Mouse (Mus musculus): ENCODE results near the gene Tmem80. TPM values are rescaled to one million over a fixed set of nuclear protein-coding genes. Genes with fewer than 3 reads are reported as not detected.

The Tmem80 gene
- total and polyA plus RNA-seq, 2 experiments from 2014 or later: 23.6 to 29.8 TPM

- H3K9ac ChIP-seq (replicated peaks; ENCODE audit: low read depth, low read length): no peak overlapping the region
- H3K4me3 ChIP-seq (ENCODE audit: low read depth, low read length): no peak overlapping the region
- DNase-seq (ENCODE audit: low spot score) (no peak), ATAC-seq (ENCODE audit: insufficient read depth, low read depth) (no peak)
- H3K9me3 ChIP-seq (replicated peaks; ENCODE audit: control insufficient read depth, low read length): no peaks in the 10 kb centered on the region
- WGBS: 47% methylated on average over 5 of the region's 5 CpGs
- no peak overlapping the region for H3K27ac ChIP-seq (ENCODE audit: low read depth)
- H3K27me3 ChIP-seq (ENCODE audit: control insufficient read depth, insufficient read depth, low read length): peaks cover 11% of the 10 kb centered on the region
- H3K4me1 ChIP-seq (ENCODE audit: control insufficient read depth, insufficient read depth): no peaks in the 10 kb centered on the region
- H3K4me2 ChIP-seq (ENCODE audit: low read depth, low read length): no peak overlapping the region
- H3K36me3 ChIP-seq (replicated peaks; ENCODE audit: control insufficient read depth, insufficient read depth, low read length): no peaks in the 10 kb centered on the region
- TF ChIP-seq EP300 (IDR thresholded peaks at IDR 0.05; ENCODE audit: low read depth): no peak
Measured at GRCm38 (mm10) chr7:141364349-141365048, 37.0 kb downstream of the Tmem80 start.

GRCm38 (mm10) chr7:141365049-141365445 is 37.5 kb downstream of the Tmem80 start:
- Histone ChIP-seq H3K4me1 (ENCODE audit: control insufficient read depth, insufficient read depth) (no peaks in the 10 kb centered on the region), H3K36me3 (replicated peaks; ENCODE audit: control insufficient read depth, insufficient read depth, low read length) (no peaks in the 10 kb centered on the region), H3K9ac (replicated peaks; ENCODE audit: low read depth, low read length) (no peak overlapping the region), H3K4me3 (ENCODE audit: low read depth, low read length) (no peak overlapping the region), H3K27ac (ENCODE audit: low read depth) (no peak overlapping the region), H3K9me3 (replicated peaks; ENCODE audit: control insufficient read depth, low read length) (no peaks in the 10 kb centered on the region), H3K27me3 (ENCODE audit: control insufficient read depth, insufficient read depth, low read length) (peaks cover 11% of the 10 kb centered on the region), H3K4me2 (ENCODE audit: low read depth, low read length) (no peak overlapping the region)
- TF ChIP-seq EP300 (IDR thresholded peaks at IDR 0.05; ENCODE audit: low read depth): no peak
- TF ChIP-seq CTCF (IDR thresholded peaks at IDR 0.05; ENCODE audit: low read depth): no peak
- WGBS: 56% methylated on average over 3 of the region's 3 CpGs
- DNase-seq (ENCODE audit: low spot score) (no peak), ATAC-seq (ENCODE audit: insufficient read depth, low read depth) (no peak)

DNA sequence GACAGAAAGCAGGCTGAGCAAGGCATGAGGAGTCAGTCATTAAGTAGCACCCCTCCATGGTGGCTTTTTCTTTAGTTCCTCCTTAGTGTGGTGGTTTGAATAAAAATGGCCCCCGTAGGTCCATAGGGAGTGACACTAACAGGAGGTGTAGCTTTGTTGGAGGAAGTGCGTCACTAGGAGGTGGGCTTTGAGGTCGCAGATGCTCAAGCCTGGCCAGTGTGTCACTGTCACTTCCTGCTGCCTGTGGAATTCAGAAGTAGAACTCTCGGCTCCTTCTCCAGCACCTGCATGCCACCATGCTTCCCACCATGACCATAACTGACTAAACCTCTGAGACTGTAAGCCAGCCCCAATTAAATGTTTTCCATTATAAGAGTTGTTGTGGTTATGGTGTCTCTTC is 39.8 kb downstream of the Tmem80 start:
- Histone ChIP-seq H3K9me3 (replicated peaks; ENCODE audit: control insufficient read depth, low read length) (no peaks in the 10 kb centered on the region), H3K4me2 (ENCODE audit: low read depth, low read length) (no peak overlapping the region), H3K36me3 (replicated peaks; ENCODE audit: control insufficient read depth, insufficient read depth, low read length) (no peaks in the 10 kb centered on the region), H3K4me1 (ENCODE audit: control insufficient read depth, insufficient read depth) (no peaks in the 10 kb centered on the region), H3K27ac (ENCODE audit: low read depth) (no peak overlapping the region), H3K9ac (replicated peaks; ENCODE audit: low read depth, low read length) (no peak overlapping the region), H3K4me3 (ENCODE audit: low read depth, low read length) (no peak overlapping the region), H3K27me3 (ENCODE audit: control insufficient read depth, insufficient read depth, low read length) (no peaks in the 10 kb centered on the region)
- DNase-seq (ENCODE audit: low spot score): no peak
- WGBS: 74% methylated on average over 4 of the region's 4 CpGs
- TF ChIP-seq EP300 (IDR thresholded peaks at IDR 0.05; ENCODE audit: low read depth): no peak
- no peak for TF ChIP-seq CTCF (IDR thresholded peaks at IDR 0.05; ENCODE audit: low read depth)
- ATAC-seq (ENCODE audit: insufficient read depth, low read depth): no peak

DNA sequence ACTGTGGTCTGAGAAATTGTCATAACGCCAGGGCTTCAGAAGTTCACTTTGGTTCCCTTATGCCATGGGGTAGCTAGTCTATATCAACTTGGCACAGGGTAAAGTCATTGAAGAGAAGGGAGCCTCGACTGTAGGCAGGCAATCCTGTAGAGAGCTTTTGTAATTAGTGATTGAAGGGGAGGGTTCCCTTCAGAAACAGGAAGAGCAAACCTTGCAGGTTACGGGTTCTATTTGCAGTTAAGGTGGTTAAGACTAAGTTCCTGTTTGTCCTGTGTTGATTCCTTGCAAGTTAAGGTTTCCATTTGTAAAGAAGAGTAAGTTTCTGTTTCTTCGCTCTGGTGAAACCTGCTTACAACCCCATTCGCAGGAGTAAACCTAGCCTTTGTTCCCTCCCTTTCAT is 42.4 kb downstream of the Tmem80 start:
- Histone ChIP-seq H3K4me2 (ENCODE audit: low read depth, low read length) (no peak overlapping the region), H3K27ac (ENCODE audit: low read depth) (no peak overlapping the region), H3K4me1 (ENCODE audit: control insufficient read depth, insufficient read depth) (no peaks in the 10 kb centered on the region), H3K9me3 (replicated peaks; ENCODE audit: control insufficient read depth, low read length) (no peaks in the 10 kb centered on the region), H3K36me3 (replicated peaks; ENCODE audit: control insufficient read depth, insufficient read depth, low read length) (no peaks in the 10 kb centered on the region), H3K9ac (replicated peaks; ENCODE audit: low read depth, low read length) (no peak overlapping the region), H3K4me3 (ENCODE audit: low read depth, low read length) (no peak overlapping the region), H3K27me3 (ENCODE audit: control insufficient read depth, insufficient read depth, low read length) (no peaks in the 10 kb centered on the region)
- TF ChIP-seq EP300 (IDR thresholded peaks at IDR 0.05; ENCODE audit: low read depth) (no peak), CTCF (IDR thresholded peaks at IDR 0.05; ENCODE audit: low read depth) (no peak)
- 65% methylated on average over 5 of the region's 5 CpGs for WGBS
- ATAC-seq (ENCODE audit: insufficient read depth, low read depth) (no peak), DNase-seq (ENCODE audit: low spot score) (no peak)

DNA sequence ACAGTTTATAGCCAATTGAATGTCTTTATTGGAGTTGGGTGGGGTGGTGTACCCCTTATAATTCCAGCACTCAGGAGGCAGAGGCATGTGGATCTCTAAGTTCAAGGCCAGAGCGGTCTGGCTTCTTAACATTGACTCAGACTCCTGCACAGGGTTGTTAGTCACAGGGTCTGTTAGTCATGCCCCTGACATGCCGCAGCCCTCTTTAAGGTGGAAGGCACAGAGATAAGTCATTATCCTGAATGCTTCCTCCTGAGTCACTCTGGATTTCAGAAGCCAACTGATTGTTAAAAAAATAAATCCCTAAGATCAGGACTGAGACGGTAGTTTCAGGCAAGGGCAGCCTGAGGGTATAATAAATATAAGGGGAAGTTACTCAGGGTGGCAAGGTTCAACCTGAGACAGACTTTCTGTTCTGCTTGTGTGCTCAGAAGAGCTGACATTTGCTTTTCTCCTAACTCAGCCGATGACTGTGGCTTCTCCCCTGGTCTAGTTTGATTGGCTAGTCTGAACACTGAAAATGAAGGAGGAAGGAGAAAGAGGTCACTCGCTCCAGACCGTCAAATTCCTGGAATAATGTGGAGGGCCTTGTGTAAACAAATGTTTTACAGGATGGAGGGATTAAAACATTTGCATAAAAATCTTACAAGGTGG is 44.5 kb downstream of the Tmem80 start:
- no peak overlapping the region for H3K4me3 ChIP-seq (ENCODE audit: low read depth, low read length)
- no peaks in the 10 kb centered on the region for H3K9me3 ChIP-seq (replicated peaks; ENCODE audit: control insufficient read depth, low read length)
- ATAC-seq (ENCODE audit: insufficient read depth, low read depth) (no peak), DNase-seq (ENCODE audit: low spot score) (no peak)
- no peaks in the 10 kb centered on the region for H3K4me1 ChIP-seq (ENCODE audit: control insufficient read depth, insufficient read depth)
- H3K27ac ChIP-seq (ENCODE audit: low read depth): no peak overlapping the region
- no peak overlapping the region for H3K9ac ChIP-seq (replicated peaks; ENCODE audit: low read depth, low read length)
- TF ChIP-seq EP300 (IDR thresholded peaks at IDR 0.05; ENCODE audit: low read depth): no peak
- no peak for TF ChIP-seq CTCF (IDR thresholded peaks at IDR 0.05; ENCODE audit: low read depth)
- no peak overlapping the region for H3K4me2 ChIP-seq (ENCODE audit: low read depth, low read length)
- H3K36me3 ChIP-seq (replicated peaks; ENCODE audit: control insufficient read depth, insufficient read depth, low read length): no peaks in the 10 kb centered on the region
- 41% methylated on average over 6 of the region's 6 CpGs for WGBS
- no peaks in the 10 kb centered on the region for H3K27me3 ChIP-seq (ENCODE audit: control insufficient read depth, insufficient read depth, low read length)

Measured in heart, postnatal 0 days (tissue).